Mouse (Mus musculus) macrophage (primary cell): ENCODE measurements around the gene Il6st. TPM values are rescaled to one million over a fixed set of nuclear protein-coding genes. Genes with fewer than 3 reads are reported as not detected.

Source experiments
- H3K27ac ChIP-seq: fragments of 350-480 bp; formaldehyde crosslinking; 2 replicates; pipeline ENCODE4 v1.9.0; 2021
- H3K36me3 ChIP-seq: fragments of 350-480 bp; formaldehyde crosslinking; 2 replicates; pipeline ENCODE4 v1.9.0; 2021; ENCODE audit errors: inconsistent target
- H3K4me3 ChIP-seq: fragments of 350-480 bp; formaldehyde crosslinking; 2 replicates; pipeline ENCODE4 v1.9.0; 2021; ENCODE audit errors: inconsistent target
- H3K79me2 ChIP-seq: fragments of 350-480 bp; formaldehyde crosslinking; 2 replicates; pipeline ENCODE4 v1.9.0; 2021; ENCODE audit errors: inconsistent target
- WGBS: methylation state at CpG from one replicate; pipeline ENCODE4 v1.1.7; 2026; ENCODE audit warnings: inconsistent platforms; ENCODE audit not compliant: missing documents; 5-methylcytosine and 5-hydroxymethylcytosine counted together
- polyA plus RNA-seq: library from polyadenylated mRNA; stranded (reverse); fragments of 250-400 nt; gene quantifications from 3 replicates; pipeline ENCODE4 v1.2.4, GENCODE M21; 2018; ENCODE audit warnings: inconsistent platforms

The Il6st gene
- polyA plus RNA-seq, 1 experiment from 2014 or later, result 79.6 TPM

DNA sequence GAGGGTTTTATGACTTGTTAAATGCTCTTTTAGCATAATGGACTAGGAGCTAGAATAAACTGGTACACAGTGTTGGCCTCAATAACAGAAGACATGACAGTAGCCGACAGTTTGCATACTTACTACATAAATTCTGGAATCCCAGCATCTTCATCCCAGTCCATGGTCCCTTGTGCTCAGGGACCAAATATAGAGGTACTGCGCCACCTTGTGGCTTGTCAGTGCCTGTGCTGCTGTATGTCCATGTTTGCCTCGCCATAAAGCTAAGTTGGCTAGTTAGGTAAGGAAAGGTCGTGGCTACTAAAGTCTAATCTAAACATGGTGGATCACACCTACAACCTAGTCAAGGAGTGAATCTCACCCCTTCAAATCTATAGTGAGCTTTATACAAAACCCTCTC, 45.6 kb downstream of the Il6st start:
- Histone ChIP-seq H3K79me2 (no peaks in the 10 kb centered on the region; the same call in 1 of the 2 replicates), H3K4me3 (no peak overlapping the region), H3K27ac (no peak overlapping the region), H3K36me3 (peaks cover 29% of the 10 kb centered on the region)
- 27% methylated on average over 4 of the region's 4 CpGs for WGBS

DNA sequence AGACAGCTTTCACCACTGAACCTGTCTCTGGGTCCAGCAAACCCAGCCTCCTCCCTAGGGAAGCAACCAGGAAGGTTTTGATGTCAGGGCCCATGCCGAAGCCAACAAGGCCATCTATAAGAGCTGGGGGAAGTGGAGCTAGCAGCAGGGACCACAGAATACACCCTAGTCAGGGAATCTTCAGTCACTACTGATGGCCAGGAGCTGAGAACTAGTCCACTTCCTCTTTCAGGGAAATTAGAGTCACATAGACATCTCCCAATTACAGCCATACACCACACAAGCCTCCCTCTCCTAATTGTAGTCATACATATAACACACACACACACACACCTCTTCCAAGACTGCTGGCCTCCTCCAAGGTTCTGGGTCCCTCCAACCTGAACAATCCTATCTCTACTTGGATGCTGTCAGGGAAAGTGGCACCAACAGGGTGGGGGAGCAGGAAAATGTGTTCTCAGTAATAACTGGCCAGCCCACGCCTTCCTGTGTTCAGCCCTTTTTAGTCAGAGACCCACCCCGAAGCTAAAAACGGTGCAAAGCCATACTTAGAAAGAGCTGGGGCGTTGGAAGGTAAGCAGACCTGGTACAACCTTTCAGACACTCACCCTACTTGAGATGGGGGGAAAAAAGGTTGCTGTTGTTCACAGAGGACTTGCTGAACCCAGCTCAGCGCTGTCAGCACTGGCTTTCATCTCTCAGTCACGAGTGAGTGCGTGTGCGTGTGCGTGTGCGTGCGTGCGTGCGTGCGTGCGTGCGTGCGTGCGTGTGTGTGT, 46.8 kb downstream of the Il6st start:
- H3K79me2 ChIP-seq, result no peaks in the 10 kb centered on the region
- H3K4me3 ChIP-seq, result no peak overlapping the region
- 77% methylated on average over 17 of the region's 19 CpGs for WGBS
- peaks cover 18% of the 10 kb centered on the region; the same call in 1 of the 2 replicates for H3K36me3 ChIP-seq
- H3K27ac ChIP-seq, result no peak overlapping the region

DNA sequence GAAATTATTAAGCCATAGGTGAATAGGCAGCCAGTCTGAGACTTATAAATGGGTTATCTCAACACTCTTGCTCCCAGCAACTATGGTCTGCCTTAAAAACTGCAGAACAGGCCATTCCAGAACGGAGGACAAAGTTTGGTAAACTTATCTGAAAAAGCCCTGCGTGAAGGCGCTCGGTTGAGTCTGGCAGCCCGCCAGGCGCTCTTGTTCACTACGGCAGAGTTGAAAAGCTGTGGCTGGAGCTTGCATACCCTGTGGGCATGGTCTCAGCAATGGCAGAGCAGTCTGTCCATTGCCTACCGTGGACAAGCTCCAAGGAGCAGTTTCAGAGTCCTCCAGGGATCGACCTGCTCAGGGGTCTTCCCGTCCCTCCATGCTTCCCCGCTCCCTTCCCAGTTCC, 47.4 kb downstream of the Il6st start:
- Histone ChIP-seq H3K27ac (no peak overlapping the region), H3K79me2 (no peaks in the 10 kb centered on the region), H3K36me3 (peaks cover 11% of the 10 kb centered on the region; the same call in 1 of the 2 replicates), H3K4me3 (no peak overlapping the region)
- WGBS, result 94% methylated on average over 11 of the region's 11 CpGs

- Histone ChIP-seq H3K27ac (no peak overlapping the region), H3K79me2 (no peaks in the 10 kb centered on the region), H3K4me3 (no peak overlapping the region), H3K36me3 (0 out of 2 replicates have a peak, but pooled peaks cover 8% of the 10 kb centered on the region)
- 72% methylated on average over 6 of the region's 7 CpGs for WGBS
Observed at GRCm38 (mm10) chr13:112511810-112512209, 47.9 kb downstream of the Il6st start.

DNA sequence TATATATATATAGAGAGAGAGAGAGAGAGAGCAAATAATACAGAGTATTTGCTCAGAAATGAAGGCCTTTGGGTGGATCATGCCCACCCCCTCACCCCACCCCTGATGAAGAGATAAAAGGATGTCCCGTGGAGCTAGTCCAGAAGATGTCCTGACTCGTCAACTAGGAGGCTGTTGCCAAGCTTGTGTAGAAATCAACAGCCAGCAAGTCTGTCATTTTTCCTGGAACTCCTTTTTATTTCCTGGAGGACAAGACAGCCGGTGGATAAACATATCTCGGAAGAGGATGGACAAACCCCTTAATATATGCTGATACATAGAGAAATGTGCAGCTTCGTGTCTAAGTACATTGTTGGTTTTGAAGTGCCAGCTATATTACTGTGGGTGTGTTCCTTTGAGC, 49.0 kb downstream of the Il6st start:
- Histone ChIP-seq H3K79me2 (no peaks in the 10 kb centered on the region), H3K27ac (no peak overlapping the region), H3K36me3 (0 out of 2 replicates have a peak, but pooled peaks cover 8% of the 10 kb centered on the region), H3K4me3 (no peak overlapping the region)
- 88% methylated on average over 5 of the region's 5 CpGs for WGBS

- Histone ChIP-seq H3K27ac (no peak overlapping the region), H3K4me3 (no peak overlapping the region), H3K79me2 (no peaks in the 10 kb centered on the region), H3K36me3 (no peaks in the 10 kb centered on the region)
- WGBS, result 13% methylated on average over 1 of the region's 1 CpGs
Observed at GRCm38 (mm10) chr13:112514546-112514945, 50.7 kb downstream of the Il6st start.

DNA sequence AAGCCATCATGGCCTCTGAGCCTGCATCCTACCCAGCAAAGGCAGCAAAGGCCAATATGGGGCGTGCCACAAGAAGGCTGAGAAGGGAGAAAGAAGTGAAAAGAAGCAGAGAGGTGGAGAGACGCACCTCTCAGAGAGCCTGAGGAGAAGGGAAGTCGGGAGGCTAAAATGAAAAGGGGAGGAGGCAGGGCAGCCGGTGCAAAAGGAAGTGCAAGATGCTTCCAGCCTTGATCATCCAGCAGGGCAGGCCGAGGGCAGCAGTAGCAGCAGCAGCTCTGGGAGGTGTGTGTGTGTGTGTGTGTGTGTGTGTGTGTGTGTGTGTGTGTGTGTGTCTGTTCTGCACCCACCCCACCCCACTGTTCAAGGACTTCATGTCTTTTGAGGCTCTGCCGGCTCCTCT, 58.4 kb downstream of the Il6st start:
- Histone ChIP-seq H3K36me3 (no peaks in the 10 kb centered on the region), H3K4me3 (no peak overlapping the region), H3K79me2 (no peaks in the 10 kb centered on the region), H3K27ac (no peak overlapping the region)
- WGBS, result 39% methylated on average over 6 of the region's 6 CpGs

DNA sequence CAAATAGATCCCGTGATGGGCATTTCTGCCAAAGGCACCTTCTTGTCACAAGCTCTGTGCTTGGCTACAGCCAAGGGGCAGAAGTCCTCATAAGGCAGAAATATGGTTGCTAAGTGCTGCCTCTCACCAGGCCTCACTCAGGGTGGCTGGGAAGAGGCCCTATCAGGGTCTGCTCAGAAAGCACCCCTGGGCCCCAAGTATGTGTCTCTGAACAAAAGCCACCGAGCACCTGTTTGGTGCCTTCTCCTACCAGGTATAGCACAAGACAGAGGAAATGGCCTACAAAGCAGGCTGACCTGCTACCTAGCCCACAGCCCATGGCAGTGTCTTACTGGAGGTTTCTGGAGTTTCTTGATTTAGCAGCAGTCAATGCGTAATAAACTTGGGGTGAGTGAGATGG, 59.0 kb downstream of the Il6st start:
- WGBS, result 89% methylated on average over 3 of the region's 3 CpGs
- Histone ChIP-seq H3K79me2 (no peaks in the 10 kb centered on the region), H3K27ac (no peak overlapping the region), H3K4me3 (no peak overlapping the region), H3K36me3 (no peaks in the 10 kb centered on the region)

DNA sequence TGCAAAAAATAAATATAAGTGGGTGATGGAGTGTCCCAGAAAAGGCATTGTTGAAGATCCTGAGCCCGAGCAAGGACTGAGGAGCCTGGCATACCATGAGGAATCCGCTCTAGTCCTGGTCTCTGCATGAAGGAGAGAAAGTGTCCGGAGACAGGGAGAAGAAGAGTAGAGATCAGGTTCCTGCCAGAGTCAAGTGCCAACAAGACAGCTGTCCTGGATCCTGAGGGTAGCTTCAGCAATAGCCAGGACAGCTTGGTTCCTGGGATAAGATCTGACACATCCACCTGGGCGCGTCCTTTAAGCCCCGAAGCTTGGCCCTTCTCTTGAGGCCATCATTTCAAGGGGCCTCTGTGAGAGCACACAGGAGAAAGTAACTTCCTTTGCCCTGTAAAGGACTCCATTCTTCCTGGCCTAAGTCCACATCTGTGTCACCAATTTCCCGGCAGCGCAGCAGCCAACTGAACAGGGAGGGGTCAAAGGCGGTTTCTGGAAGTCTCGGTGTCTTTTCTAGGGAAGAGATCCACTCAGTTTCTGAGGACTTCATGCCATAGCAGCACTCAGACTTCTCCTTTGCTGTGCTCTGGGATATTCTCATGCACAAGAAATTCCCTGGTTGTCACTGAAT, 59.6 kb downstream of the Il6st start:
- 93% methylated on average over 10 of the region's 10 CpGs for WGBS

GRCm38 (mm10) chr13:112527186-112527585, 63.3 kb downstream of the Il6st start:
- H3K36me3 ChIP-seq, result no peaks in the 10 kb centered on the region
- no peak overlapping the region for H3K4me3 ChIP-seq
- no peaks in the 10 kb centered on the region for H3K79me2 ChIP-seq
- H3K27ac ChIP-seq, result no peak overlapping the region
- WGBS, result 100% methylated on average over 1 of the region's 1 CpGs

More for the DNA sequence above, 59.6 kb downstream of the Il6st start:
- H3K27ac ChIP-seq, result no peak overlapping the region
- H3K36me3 ChIP-seq, result no peaks in the 10 kb centered on the region
- H3K79me2 ChIP-seq, result no peaks in the 10 kb centered on the region
- no peak overlapping the region for H3K4me3 ChIP-seq

DNA sequence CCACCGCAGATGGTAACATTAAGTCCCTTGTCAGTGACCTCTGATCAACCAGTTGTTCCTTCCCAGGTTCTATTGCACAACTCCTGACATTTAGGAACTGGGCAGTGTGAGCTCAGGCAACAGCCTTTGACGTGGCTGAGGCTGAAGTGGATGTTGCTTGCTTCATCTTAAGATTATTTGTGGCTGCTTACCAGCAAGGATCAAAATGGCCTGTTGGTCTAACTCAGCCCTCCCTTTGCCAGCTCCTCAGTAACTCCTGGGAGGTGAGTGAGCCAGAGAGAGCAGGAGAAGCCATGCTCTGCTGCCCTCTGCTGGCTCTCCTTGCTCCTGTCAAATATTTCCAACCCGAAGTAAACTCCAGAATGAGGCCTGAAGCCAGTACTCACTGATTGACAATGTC, 66.0 kb downstream of the Il6st start:
- no peaks in the 10 kb centered on the region for H3K36me3 ChIP-seq
- H3K4me3 ChIP-seq, result no peak overlapping the region
- no peaks in the 10 kb centered on the region for H3K79me2 ChIP-seq
- no peak overlapping the region for H3K27ac ChIP-seq
- WGBS, result 9% methylated on average over 3 of the region's 3 CpGs

GRCm38 (mm10) chr13:112532235-112532634, 68.4 kb downstream of the Il6st start:
- 89% methylated on average over 6 of the region's 6 CpGs for WGBS
- H3K4me3 ChIP-seq, result no peak overlapping the region
- no peaks in the 10 kb centered on the region for H3K36me3 ChIP-seq
- no peaks in the 10 kb centered on the region for H3K79me2 ChIP-seq
- H3K27ac ChIP-seq, result no peak overlapping the region

DNA sequence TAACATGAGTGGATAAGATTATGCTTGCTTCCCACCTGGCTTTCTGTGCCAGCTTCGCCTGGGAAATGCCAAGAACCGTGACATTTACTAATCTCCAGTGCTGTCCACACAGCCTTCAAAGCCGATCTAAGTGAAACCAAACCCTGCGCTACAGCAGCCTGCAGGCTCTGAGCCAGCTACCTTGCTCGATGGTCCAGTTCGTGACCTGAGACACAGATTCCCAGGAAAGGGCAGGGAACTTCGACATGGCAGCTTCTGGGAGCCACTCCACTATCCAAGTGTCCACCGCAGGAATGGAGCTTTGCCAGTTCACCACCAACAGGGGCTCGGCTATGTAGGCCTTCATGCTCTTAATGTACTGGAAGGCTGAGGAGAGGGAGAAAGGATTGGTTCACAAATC, 69.7 kb downstream of the Il6st start:
- Histone ChIP-seq H3K4me3 (no peak overlapping the region), H3K36me3 (no peaks in the 10 kb centered on the region), H3K79me2 (no peaks in the 10 kb centered on the region), H3K27ac (no peak overlapping the region)
- 96% methylated on average over 9 of the region's 9 CpGs for WGBS

GRCm38 (mm10) chr13:112536611-112537010, 72.7 kb downstream of the Il6st start:
- Histone ChIP-seq H3K27ac (no peak overlapping the region), H3K79me2 (no peaks in the 10 kb centered on the region), H3K4me3 (no peak overlapping the region), H3K36me3 (no peaks in the 10 kb centered on the region)
- WGBS, result 88% methylated on average over 4 of the region's 4 CpGs

DNA sequence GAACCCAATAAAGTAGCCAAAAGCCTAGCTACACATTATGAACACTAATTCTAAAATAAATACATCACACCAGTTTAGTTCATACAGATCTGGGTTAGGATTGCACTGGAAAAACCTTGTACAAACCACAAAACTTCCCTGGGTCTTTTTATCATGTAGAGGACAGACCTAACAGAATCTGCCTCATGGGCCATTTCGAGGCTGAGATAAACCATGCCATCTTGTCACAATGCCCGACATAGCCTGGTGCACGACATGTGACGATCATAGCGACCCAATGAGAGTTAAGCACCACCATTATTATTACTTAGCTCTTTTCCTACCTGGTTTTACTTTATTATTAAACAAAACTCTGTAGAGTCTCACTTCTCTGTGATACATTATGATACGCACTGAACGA, 73.2 kb downstream of the Il6st start:
- 91% methylated on average over 7 of the region's 7 CpGs for WGBS
- Histone ChIP-seq H3K4me3 (no peak overlapping the region), H3K79me2 (no peaks in the 10 kb centered on the region), H3K36me3 (no peaks in the 10 kb centered on the region), H3K27ac (no peak overlapping the region)
